Mouse (Mus musculus): ENCODE data around the gene Chek2.

- TF ChIP-seq MAFK (IDR thresholded peaks at IDR 0.05; ENCODE audit: borderline replicate concordance, low read depth, low read length) (no peak), RCOR1 (IDR thresholded peaks at IDR 0.05; ENCODE audit: low read depth, low read length) (no peak), GATA1 (IDR thresholded peaks at IDR 0.05; ENCODE audit: low read depth, low read length) (no peak), BHLHE40 (IDR thresholded peaks at IDR 0.05; ENCODE audit: borderline replicate concordance, low read depth, low read length) (no peak), ZC3H11A (IDR thresholded peaks at IDR 0.05; ENCODE audit: low read depth, low read length) (no peak), EP300 (IDR thresholded peaks at IDR 0.05; ENCODE audit: low read depth in 1 of 2, low read length in 2 of 2) (no peak), USF1 (IDR thresholded peaks at IDR 0.05; ENCODE audit: low read depth, low read length) (no peak), SIN3A (IDR thresholded peaks at IDR 0.05; ENCODE audit: low read length) (no peak)
Observed at GRCm38 (mm10) chr5:110875286-110875685, 35.5 kb downstream of the Chek2 start.
